Mouse (Mus musculus) kidney, embryonic 15.5 days (tissue): Measurements from ENCODE around the gene Acacb. TPM values are rescaled to one million over a fixed set of nuclear protein-coding genes. Genes with fewer than 3 reads are reported as not detected.

ENCODE experiments used
- ATAC-seq: fragments of 200-750 bp; cut with Nextera tagmentation; replicated peaks from 2 replicates; pipeline ENCODE4 v1.8.0; 2017; ENCODE audit warnings: moderate TSS enrichment; ENCODE audit not compliant: low FRiP score
- H3K27ac ChIP-seq: fragments of 300-500 bp; sonication (generic); 2 replicates; pipeline ENCODE4 v1.5.1; 2015; ENCODE audit warnings: mild to moderate bottlenecking, inconsistent platforms
- H3K27me3 ChIP-seq: fragments of 300-500 bp; sonication (generic); 2 replicates; pipeline ENCODE4 v1.6.1; 2015; ENCODE audit warnings: inconsistent platforms
- H3K36me3 ChIP-seq: fragments of 300-500 bp; sonication (generic); 2 replicates; pipeline ENCODE4 v1.6.1; 2015; ENCODE audit warnings: inconsistent platforms
- H3K4me1 ChIP-seq: fragments of 300-500 bp; sonication (generic); 2 replicates; pipeline ENCODE4 v1.6.1; 2015; ENCODE audit warnings: inconsistent platforms
- H3K4me2 ChIP-seq: fragments of 300-500 bp; sonication (generic); 2 replicates; pipeline ENCODE4 v1.6.1; 2015; ENCODE audit warnings: moderate library complexity, mild to moderate bottlenecking, inconsistent platforms
- H3K4me3 ChIP-seq: fragments of 300-500 bp; sonication (generic); replicated peaks from 2 replicates; pipeline ENCODE4 v1.5.1; 2015; ENCODE audit warnings: mild to moderate bottlenecking, inconsistent platforms
- H3K9ac ChIP-seq: fragments of 300-500 bp; sonication (generic); 2 replicates; pipeline ENCODE4 v1.6.1; 2015; ENCODE audit warnings: mild to moderate bottlenecking, inconsistent platforms
- H3K9me3 ChIP-seq: fragments of 300-500 bp; sonication (generic); replicated peaks from 2 replicates; pipeline ENCODE4 v1.6.1; 2016; ENCODE audit warnings: inconsistent platforms
- WGBS: fragments of 180-500 bp; shearing (Covaris S2); methylation state at CpG from one replicate; pipeline ENCODE4 v1.1.7; 2015; ENCODE audit warnings: mixed read lengths; 5-methylcytosine and 5-hydroxymethylcytosine counted together
- polyA plus RNA-seq: library from polyadenylated mRNA; unstranded; fragments of >200 nt; fragmentation: Nextera tagmentation; extraction: Ambion mirVana; gene quantifications from 2 replicates; pipeline ENCODE4 v1.2.1, GENCODE M21; 2015

The Acacb gene
- polyA plus RNA-seq, 1 experiment from 2014 or later, result 4.1 TPM

- 0 out of 2 replicates have a peak, but pooled peaks cover 3% of the 10 kb centered on the region for H3K27me3 ChIP-seq
- 68% methylated on average over 6 of the region's 6 CpGs for WGBS
- no peaks in the 10 kb centered on the region for H3K9me3 ChIP-seq
- H3K9ac ChIP-seq, result no peak overlapping the region
- H3K4me3 ChIP-seq, result no peak overlapping the region
- H3K4me2 ChIP-seq, result no peak overlapping the region
- H3K4me1 ChIP-seq, result no peaks in the 10 kb centered on the region
- H3K36me3 ChIP-seq, result no peaks in the 10 kb centered on the region
- ATAC-seq, result no peak
- no peak overlapping the region for H3K27ac ChIP-seq
Observed at GRCm38 (mm10) chr5:114163117-114163696, 16.9 kb downstream of the Acacb start.

DNA sequence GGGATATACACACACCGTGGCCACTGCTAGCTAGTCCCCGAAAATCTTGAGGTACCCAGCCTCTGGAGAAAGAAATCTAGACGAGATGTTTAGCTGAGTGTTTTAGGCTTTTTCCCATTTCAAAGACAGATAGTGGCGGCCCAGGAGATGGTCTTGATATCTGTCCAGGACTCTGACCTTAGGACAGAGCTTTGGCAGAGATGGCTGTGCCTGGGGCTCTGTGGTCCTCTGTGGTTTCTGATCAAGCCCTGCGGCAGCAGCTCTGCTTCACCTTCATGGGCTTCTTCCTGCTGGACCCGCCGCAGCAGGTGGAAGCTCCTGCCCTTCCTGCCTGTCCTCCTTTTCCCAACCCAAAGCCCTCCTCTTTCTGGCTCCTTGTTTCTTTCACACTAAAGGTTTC lies 24.0 kb downstream of the Acacb start:
- H3K36me3 ChIP-seq, result no peaks in the 10 kb centered on the region
- 86% methylated on average over 7 of the region's 7 CpGs for WGBS
- H3K9ac ChIP-seq, result no peak overlapping the region
- H3K27ac ChIP-seq, result no peak overlapping the region
- ATAC-seq, result no peak
- peaks cover 15% of the 10 kb centered on the region for H3K4me1 ChIP-seq
- H3K9me3 ChIP-seq, result no peaks in the 10 kb centered on the region
- H3K27me3 ChIP-seq, result 0 out of 2 replicates have a peak, but pooled peaks cover 3% of the 10 kb centered on the region
- H3K4me3 ChIP-seq, result no peak overlapping the region
- H3K4me2 ChIP-seq, result no peak overlapping the region

DNA sequence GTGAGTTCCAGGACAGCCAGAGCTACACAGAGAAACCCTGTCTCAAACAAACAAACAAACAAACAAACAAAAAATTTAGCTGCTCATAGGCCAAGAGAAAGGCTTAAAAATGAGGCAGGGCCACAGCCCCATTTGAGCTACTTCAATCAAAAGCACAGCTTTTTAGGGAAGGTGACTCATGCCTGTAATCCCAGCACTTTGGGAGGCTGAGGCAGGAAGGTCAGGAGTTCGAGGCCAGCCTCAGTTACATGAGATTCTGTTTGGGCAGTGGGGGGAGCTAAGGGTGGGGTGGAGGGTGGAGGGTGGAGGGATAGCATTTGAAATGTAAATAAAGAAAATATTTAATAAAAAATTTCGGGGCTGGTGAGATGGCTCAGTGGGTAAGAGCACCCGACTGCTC lies 26.6 kb downstream of the Acacb start:
- no peak overlapping the region for H3K9ac ChIP-seq
- no peaks in the 10 kb centered on the region for H3K9me3 ChIP-seq
- H3K27ac ChIP-seq, result no peak overlapping the region
- H3K36me3 ChIP-seq, result no peaks in the 10 kb centered on the region
- H3K4me2 ChIP-seq, result no peak overlapping the region
- ATAC-seq, result no peak
- H3K4me1 ChIP-seq, result peaks cover 28% of the 10 kb centered on the region
- whole genome bisulfite sequencing, result 97% methylated on average over 3 of the region's 3 CpGs
- no peaks in the 10 kb centered on the region for H3K27me3 ChIP-seq
- H3K4me3 ChIP-seq, result no peak overlapping the region

DNA sequence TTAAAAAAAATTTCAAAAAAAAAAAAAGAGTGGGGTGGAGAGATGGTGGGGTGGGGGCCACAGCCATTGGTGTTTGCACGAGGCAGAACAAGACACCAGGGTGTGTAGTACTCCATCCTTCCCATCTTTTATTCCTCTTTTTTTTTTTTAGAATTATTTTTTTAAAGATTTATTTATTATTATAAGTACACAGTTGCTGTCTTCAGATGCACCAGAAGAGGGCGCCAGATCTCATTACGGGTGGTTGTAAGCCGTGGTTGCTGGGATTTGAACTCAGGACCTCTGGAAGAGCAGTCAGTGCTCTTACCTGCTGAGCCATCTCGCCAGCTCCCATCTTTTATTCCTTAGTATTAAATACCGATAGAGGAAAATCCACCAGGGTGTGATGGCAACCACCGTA lies 27.1 kb downstream of the Acacb start:
- no peaks in the 10 kb centered on the region for H3K27me3 ChIP-seq
- no peak overlapping the region for H3K4me3 ChIP-seq
- no peak overlapping the region for H3K4me2 ChIP-seq
- no peak overlapping the region for H3K27ac ChIP-seq
- H3K9me3 ChIP-seq, result no peaks in the 10 kb centered on the region
- no peak overlapping the region for H3K9ac ChIP-seq
- no peak for ATAC-seq
- WGBS, result 69% methylated on average over 7 of the region's 7 CpGs
- no peaks in the 10 kb centered on the region for H3K36me3 ChIP-seq
- H3K4me1 ChIP-seq, result peaks cover 28% of the 10 kb centered on the region

DNA sequence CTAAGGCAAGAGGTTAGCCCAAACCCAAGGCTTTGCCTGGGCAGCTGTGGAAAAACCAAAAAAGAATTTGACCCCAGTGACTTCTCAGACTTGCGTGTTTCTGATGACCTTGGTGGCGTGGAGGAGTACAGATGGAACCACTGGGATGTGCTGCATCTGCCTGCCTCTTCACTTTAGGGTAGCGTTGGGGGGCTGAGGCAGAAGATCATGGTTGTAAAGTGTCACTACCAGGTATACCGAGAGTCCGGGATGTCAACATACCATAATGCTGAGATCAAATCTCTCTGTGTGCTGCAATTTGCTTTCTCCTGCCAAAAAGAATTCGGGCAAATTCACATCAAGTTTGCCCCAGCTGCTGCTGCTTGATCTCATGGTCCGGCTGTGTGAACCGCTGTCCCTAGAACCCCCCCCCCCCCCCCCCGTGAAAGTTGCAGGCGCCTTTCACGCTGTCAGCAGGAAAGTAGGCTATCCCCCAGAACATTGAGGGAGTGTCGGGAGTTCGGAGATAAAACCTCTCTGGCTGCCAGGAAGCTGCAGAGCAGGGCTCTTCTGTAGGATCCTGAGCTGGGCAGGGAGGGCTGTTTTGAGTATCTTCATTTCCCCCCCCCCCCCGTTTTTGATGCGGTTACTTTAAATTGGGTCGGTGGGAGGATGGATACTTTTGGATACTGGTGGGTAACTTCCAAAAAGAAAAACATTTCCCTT lies 27.7 kb downstream of the Acacb start:
- Histone ChIP-seq H3K36me3 (no peaks in the 10 kb centered on the region), H3K4me2 (peak overlapping the region; percentile 90), H3K9ac (no peak overlapping the region), H3K27ac (no peak overlapping the region), H3K4me3 (peak overlapping the region; percentile 16; the same call in 1 of the 2 replicates), H3K4me1 (peaks cover 28% of the 10 kb centered on the region), H3K9me3 (no peaks in the 10 kb centered on the region), H3K27me3 (no peaks in the 10 kb centered on the region)
- 20% methylated on average over 16 of the region's 16 CpGs for WGBS
- no peak for ATAC-seq

DNA sequence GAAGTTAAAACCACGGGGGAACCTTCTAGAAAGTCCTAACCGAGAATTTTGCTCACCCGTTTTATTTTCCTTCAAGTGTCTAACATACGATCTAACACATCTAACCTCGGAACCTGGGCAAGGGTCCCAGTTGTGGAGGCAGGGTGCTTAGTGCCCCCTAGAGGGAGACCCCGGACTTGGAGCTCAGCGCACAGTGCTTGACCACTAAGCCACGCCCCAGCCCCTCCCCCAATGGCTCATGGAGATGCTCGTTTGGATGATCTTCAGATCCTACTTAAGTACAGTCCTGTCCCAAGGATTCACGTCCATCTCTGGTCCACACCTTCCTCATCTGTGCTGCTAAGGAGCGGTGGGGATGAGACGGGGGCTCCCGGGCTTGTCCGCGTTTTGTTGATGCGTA lies 28.3 kb downstream of the Acacb start:
- peak overlapping the region; percentile 16; the same call in 1 of the 2 replicates for H3K4me3 ChIP-seq
- no peaks in the 10 kb centered on the region for H3K27me3 ChIP-seq
- WGBS, result 14% methylated on average over 16 of the region's 16 CpGs
- H3K27ac ChIP-seq, result 0 out of 2 replicates have a peak overlapping the region, but pooled peaks have one; percentile 83
- H3K36me3 ChIP-seq, result no peaks in the 10 kb centered on the region
- no peaks in the 10 kb centered on the region for H3K9me3 ChIP-seq
- no peak overlapping the region for H3K9ac ChIP-seq
- ATAC-seq, result no peak
- peak overlapping the region; percentile 90 for H3K4me2 ChIP-seq
- peaks cover 28% of the 10 kb centered on the region for H3K4me1 ChIP-seq

GRCm38 (mm10) chr5:114175596-114176171 lies 29.3 kb downstream of the Acacb start:
- Histone ChIP-seq H3K27ac (peak overlapping the region; percentile 83), H3K9ac (peak overlapping the region; percentile 50)
- under 1% methylated on average over 26 of the region's 26 CpGs for WGBS

GRCm38 (mm10) chr5:114176548-114177400 lies 30.4 kb downstream of the Acacb start:
- Histone ChIP-seq H3K36me3 (no peaks in the 10 kb centered on the region), H3K9me3 (no peaks in the 10 kb centered on the region), H3K4me2 (peak overlapping the region; percentile 90), H3K27ac (0 out of 2 replicates have a peak overlapping the region, but pooled peaks have one; percentile 83), H3K9ac (peak overlapping the region; percentile 50; the same call in 1 of the 2 replicates), H3K4me3 (peak overlapping the region; percentile 59), H3K4me1 (peaks cover 28% of the 10 kb centered on the region), H3K27me3 (no peaks in the 10 kb centered on the region)
- no peak for ATAC-seq
- 46% methylated on average over 8 of the region's 8 CpGs for WGBS

More at GRCm38 (mm10) chr5:114175596-114176171, 29.3 kb downstream of the Acacb start:
- Histone ChIP-seq H3K4me3 (peak overlapping the region; percentile 59), H3K4me1 (peaks cover 28% of the 10 kb centered on the region), H3K4me2 (peak overlapping the region; percentile 90), H3K9me3 (no peaks in the 10 kb centered on the region), H3K27me3 (no peaks in the 10 kb centered on the region), H3K36me3 (no peaks in the 10 kb centered on the region)
- ATAC-seq, result peak; percentile 96

- peaks cover 28% of the 10 kb centered on the region for H3K4me1 ChIP-seq
- no peak overlapping the region for H3K4me2 ChIP-seq
- no peak overlapping the region for H3K4me3 ChIP-seq
- H3K27me3 ChIP-seq, result no peaks in the 10 kb centered on the region
- ATAC-seq, result no peak
- no peaks in the 10 kb centered on the region for H3K9me3 ChIP-seq
- H3K9ac ChIP-seq, result no peak overlapping the region
- 77% methylated on average over 4 of the region's 4 CpGs for WGBS
- no peaks in the 10 kb centered on the region for H3K36me3 ChIP-seq
- H3K27ac ChIP-seq, result no peak overlapping the region
Observed at GRCm38 (mm10) chr5:114177966-114178719, 31.8 kb downstream of the Acacb start.

DNA sequence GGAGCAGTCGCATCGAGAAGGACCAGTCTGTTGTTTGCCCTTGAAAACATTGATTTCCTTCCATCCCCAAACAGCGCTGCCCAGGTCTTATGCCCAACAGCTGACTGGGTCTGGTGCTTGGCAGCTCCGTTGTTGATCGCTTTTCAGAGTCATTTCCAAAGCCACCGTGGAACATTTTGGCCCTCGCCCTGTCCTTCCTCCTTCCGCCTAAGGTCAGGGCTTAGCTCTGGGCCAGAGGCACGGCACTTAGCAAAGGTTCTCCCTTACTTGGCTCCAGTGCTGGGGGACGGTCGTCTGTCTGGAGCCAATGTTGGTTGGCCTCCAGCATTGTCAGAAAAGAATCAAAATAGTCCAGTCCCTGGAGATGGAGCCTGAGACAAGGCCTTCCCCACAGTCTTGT lies 33.2 kb downstream of the Acacb start:
- Histone ChIP-seq H3K4me3 (no peak overlapping the region), H3K4me1 (peaks cover 21% of the 10 kb centered on the region), H3K27me3 (no peaks in the 10 kb centered on the region), H3K9ac (no peak overlapping the region), H3K9me3 (no peaks in the 10 kb centered on the region), H3K36me3 (no peaks in the 10 kb centered on the region), H3K4me2 (no peak overlapping the region), H3K27ac (no peak overlapping the region)
- no peak for ATAC-seq
- WGBS, result 80% methylated on average over 11 of the region's 11 CpGs

DNA sequence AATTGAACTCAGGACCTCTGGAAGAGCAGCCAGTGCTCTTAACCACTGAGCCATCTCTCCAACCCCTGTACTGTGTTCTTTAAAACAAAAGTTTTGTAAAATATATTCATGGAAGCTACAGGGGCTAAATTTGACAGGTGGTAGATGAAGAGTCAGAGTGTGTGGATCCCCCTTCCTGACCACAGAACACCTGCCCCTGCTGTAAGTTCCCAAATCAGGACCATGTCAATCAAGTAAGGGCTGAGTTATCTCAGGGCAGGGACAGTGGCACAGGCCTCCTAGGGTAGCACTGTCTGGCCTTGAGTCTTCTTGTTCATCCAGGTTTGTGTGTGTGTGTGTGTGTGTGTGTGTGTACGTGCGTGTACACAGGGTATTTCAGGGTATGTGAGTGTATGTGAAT lies 37.2 kb downstream of the Acacb start:
- Histone ChIP-seq H3K4me3 (no peak overlapping the region), H3K27ac (no peak overlapping the region), H3K9me3 (no peaks in the 10 kb centered on the region), H3K36me3 (no peaks in the 10 kb centered on the region), H3K27me3 (no peaks in the 10 kb centered on the region), H3K9ac (no peak overlapping the region), H3K4me1 (no peaks in the 10 kb centered on the region), H3K4me2 (no peak overlapping the region)
- ATAC-seq, result no peak
- WGBS, result 89% methylated on average over 2 of the region's 2 CpGs
